Mouse (Mus musculus): ENCODE data around the gene Slc6a11. TPM values are rescaled to one million over a fixed set of nuclear protein-coding genes. Genes with fewer than 3 reads are reported as not detected.

Gene Slc6a11
- total RNA-seq, 2 experiments from 2014 or later = 86.6 to 89.5 TPM

Other genes with a start within 250 kb of the Slc6a11 start
- gene Atp2b2, start 88.6 kb upstream of the Slc6a11 start, total RNA-seq (2021) = 100 to 1,000 TPM; 313 to 326 TPM
- gene Slc6a1, start 151.4 kb downstream of the Slc6a11 start, total RNA-seq (2021) = 100 to 1,000 TPM; 282 to 291 TPM

Measured in layer of hippocampus, adult 18-20 months (tissue).